Mouse (Mus musculus) ES-Bruce4 (cell line): ENCODE data around the gene Dennd2a.

ENCODE experiments used
- CTCF ChIP-seq: IDR thresholded peaks from one replicate; pipeline ENCODE4 v1.8.1; 2011; ENCODE audit warnings: low read depth, low read length
- EP300 ChIP-seq: IDR thresholded peaks from 2 replicates; pipeline ENCODE4 v1.6.1; 2011; ENCODE audit warnings: low read depth, low read length; ENCODE audit not compliant: insufficient read depth
- POLR2A ChIP-seq: IDR thresholded peaks from one replicate; pipeline ENCODE4 v1.8.1; 2011; ENCODE audit warnings: low read length; ENCODE audit not compliant: insufficient read depth

- TF ChIP-seq EP300, result no peak
- no peak for TF ChIP-seq CTCF
- no peak for TF ChIP-seq POLR2A
These were observed 21.9 kb upstream of the Dennd2a start for GRCm38 (mm10) chr6:39579552-39579951.
